Mouse (Mus musculus) lung, adult 2 months (tissue): ENCODE results near the gene Rab1b.

Experiments
- CTCF ChIP-seq: fragments of 200-500 bp; IDR thresholded peaks from 2 replicates; pipeline ENCODE4 v1.5.1; 2011; ENCODE audit warnings: mild to moderate bottlenecking, low read length, control low read depth; ENCODE audit not compliant: insufficient read depth
- POLR2A ChIP-seq: fragments of 200-500 bp; IDR thresholded peaks from 2 replicates; pipeline ENCODE4 v1.6.1; 2011; ENCODE audit warnings: low read depth, mild to moderate bottlenecking, control low read depth, low read length, borderline replicate concordance; ENCODE audit errors: extremely low read depth

DNA sequence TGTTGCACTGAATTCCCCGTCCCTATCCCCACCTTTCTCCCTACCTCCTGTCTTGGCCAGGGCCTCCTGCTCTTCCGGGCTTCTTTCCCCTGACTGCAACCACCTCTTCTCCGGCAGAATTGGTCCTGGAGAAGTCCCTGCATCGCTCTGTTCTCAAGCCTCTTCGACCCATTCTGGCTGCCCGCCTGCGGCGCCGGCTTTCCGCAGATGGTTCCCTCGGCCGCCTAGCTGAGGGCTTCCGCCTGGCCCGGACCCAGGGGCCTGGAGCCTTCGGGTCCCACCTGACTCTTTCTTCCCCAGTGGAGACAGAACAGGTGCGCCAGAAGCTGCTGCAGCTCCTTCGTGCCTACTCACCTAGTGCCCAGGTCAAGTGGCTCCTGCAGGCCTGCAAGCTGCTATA is 54.0 kb downstream of the Rab1b start:
- no peak for TF ChIP-seq CTCF
- no peak for TF ChIP-seq POLR2A
